Mouse (Mus musculus): ENCODE results near the gene Myo15b.

GRCm38 (mm10) chr11:115883251-115883650 is 25.0 kb downstream of the Myo15b start:
- no peak for TF ChIP-seq CTCF (IDR thresholded peaks at IDR 0.05; ENCODE audit: extremely low read depth, insufficient read length, insufficient replicate concordance, low read depth, low read length)
- no peak for TF ChIP-seq POLR2A (IDR thresholded peaks at IDR 0.05; ENCODE audit: low read depth, low read length)
